Comparison of ENCODE assay signal across 8 mouse cellular contexts in genomic region chr6:115029248-115029647, GRCm38 (mm10). TPM values are rescaled to one million over a fixed set of nuclear protein-coding genes. Genes with fewer than 3 reads are reported as not detected.
DNase-seq lines count a peak whose midpoint lies in the region; ATAC-seq and TF ChIP-seq lines count a peak whose summit lies in the region.

No protein-coding gene starts in this region.

- no peak for ATAC-seq in intestine, postnatal 0 days
- ATAC-seq in intestine, embryonic 15.5 days, result no peak
- ATAC-seq in erythroid progenitor cell, adult 5-6 weeks (replicated peaks; ENCODE audit: low FRiP score, poor library complexity, severe bottlenecking), result no peak
- no peak for ATAC-seq in heart, embryonic 11.5 days (replicated peaks; ENCODE audit: insufficient number of reproducible peaks, low FRiP score, low TSS enrichment)

- no peak for TF ChIP-seq POLR2A in brain, embryonic 14.5 days (IDR thresholded peaks at IDR 0.05; ENCODE audit: borderline replicate concordance, extremely low read depth, insufficient read depth, insufficient read length, poor library complexity, severe bottlenecking)

- DNase-seq in right cerebral cortex, adult 2 months (ENCODE audit: low spot score in 2 of 2), result peak; percentile 67 to 69
- DNase-seq in right cerebral cortex, postnatal 36 days (ENCODE audit: low spot score in 2 of 2), result no peak
- peak; percentile 77 for DNase-seq in brain, embryonic 14.5 days (ENCODE audit: low read depth)
- peak; percentile 68 for DNase-seq in retina, embryonic 14.5 days (ENCODE audit: low spot score)

- no peak overlapping the region for H3K27ac ChIP-seq in intestine, postnatal 0 days (ENCODE audit: low read depth, low read length)
- no peak overlapping the region for H3K27ac ChIP-seq in intestine, embryonic 15.5 days
- no peak overlapping the region for H3K27ac ChIP-seq in heart, embryonic 11.5 days (ENCODE audit: low read depth, low read length)

- no peaks in the 10 kb centered on the region for H3K4me1 ChIP-seq in intestine, postnatal 0 days (replicated peaks; ENCODE audit: control insufficient read depth, insufficient read depth, low read length)
- no peaks in the 10 kb centered on the region for H3K4me1 ChIP-seq in intestine, embryonic 15.5 days (replicated peaks)
- no peaks in the 10 kb centered on the region for H3K4me1 ChIP-seq in heart, embryonic 11.5 days (ENCODE audit: control insufficient read depth, insufficient read depth, low read length)

- peak; percentile 71 for TF ChIP-seq CTCF in intestine, postnatal 0 days (IDR thresholded peaks at IDR 0.05; ENCODE audit: low read depth)
- TF ChIP-seq CTCF in brain, embryonic 14.5 days (IDR thresholded peaks at IDR 0.05; ENCODE audit: borderline replicate concordance, extremely low read depth, insufficient read depth, insufficient read length), result no peak; the same call in 1 of the 2 replicates

- H3K9ac ChIP-seq in intestine, postnatal 0 days (ENCODE audit: low read depth, low read length), result no peak overlapping the region
- H3K9ac ChIP-seq in intestine, embryonic 15.5 days, result no peak overlapping the region
- no peak overlapping the region for H3K9ac ChIP-seq in heart, embryonic 11.5 days (ENCODE audit: low read depth, low read length)

- H3K36me3 ChIP-seq in intestine, postnatal 0 days (ENCODE audit: control insufficient read depth, insufficient read depth), result peaks cover 45% of the 10 kb centered on the region
- H3K36me3 ChIP-seq in intestine, embryonic 15.5 days, result peaks cover 32% of the 10 kb centered on the region
- peaks cover 24% of the 10 kb centered on the region for H3K36me3 ChIP-seq in heart, embryonic 11.5 days (ENCODE audit: control insufficient read depth, insufficient read depth, low read length)

- no peak overlapping the region for H3K4me2 ChIP-seq in intestine, postnatal 0 days (replicated peaks; ENCODE audit: low read depth)
- no peak overlapping the region for H3K4me2 ChIP-seq in intestine, embryonic 15.5 days (replicated peaks)
- no peak overlapping the region for H3K4me2 ChIP-seq in heart, embryonic 11.5 days

- no peaks in the 10 kb centered on the region for H3K9me3 ChIP-seq in intestine, postnatal 0 days (ENCODE audit: control insufficient read depth)
- H3K9me3 ChIP-seq in intestine, embryonic 15.5 days, result no peaks in the 10 kb centered on the region
- H3K9me3 ChIP-seq in heart, embryonic 11.5 days (replicated peaks; ENCODE audit: control insufficient read depth, low read length), result no peaks in the 10 kb centered on the region

- no peaks in the 10 kb centered on the region for H3K27me3 ChIP-seq in intestine, postnatal 0 days (replicated peaks; ENCODE audit: control insufficient read depth, insufficient read depth, low read length)
- no peaks in the 10 kb centered on the region for H3K27me3 ChIP-seq in intestine, embryonic 15.5 days (replicated peaks)
- no peaks in the 10 kb centered on the region for H3K27me3 ChIP-seq in heart, embryonic 11.5 days (ENCODE audit: control insufficient read depth, insufficient read depth, low read length)

- 67% methylated on average over 2 of the region's 2 CpGs for WGBS in intestine, postnatal 0 days
- 79% methylated on average over 2 of the region's 2 CpGs for WGBS in intestine, embryonic 15.5 days
- 73% methylated on average over 2 of the region's 2 CpGs for WGBS in heart, embryonic 11.5 days (ENCODE audit: insufficient replicate concordance)

- H3K4me3 ChIP-seq in intestine, postnatal 0 days (ENCODE audit: low read depth, low read length), result no peak overlapping the region
- no peak overlapping the region for H3K4me3 ChIP-seq in intestine, embryonic 15.5 days (replicated peaks)
- H3K4me3 ChIP-seq in heart, embryonic 11.5 days (ENCODE audit: low read depth, low read length), result no peak overlapping the region

RNA-seq across cellular contexts. Expression of gene Tamm41, which starts 8.4 kb away (rescaled TPM):
- polyA plus RNA-seq in intestine, postnatal 0 days (2015; fragmentation: Nextera tagmentation; extraction: Ambion mirVana), result 42.6 and 43.8 TPM in 2 replicates
- 60.1 and 61.6 TPM in 2 replicates for polyA plus RNA-seq in intestine, embryonic 15.5 days (2015; fragmentation: Nextera tagmentation; extraction: Ambion mirVana)
- 38.6 and 46.8 TPM in 2 replicates for polyA plus RNA-seq in brain, embryonic 14.5 days (2012; rRNA removed)
- total RNA-seq in erythroid progenitor cell, adult 5-6 weeks (2015; ENCODE audit: low replicate concordance), result 4.0 and 25.2 TPM in 2 replicates
- total RNA-seq in erythroid progenitor cell, adult 5-6 weeks (2017; ENCODE audit: low replicate concordance), result 3.2 and 9.8 TPM in 2 replicates
- 40.9 and 45.0 TPM in 2 replicates for polyA plus RNA-seq in heart, embryonic 11.5 days (2014; fragmentation: Nextera tagmentation; extraction: Ambion mirVana)

RNA-seq across cellular contexts. Expression of gene Vgll4, which starts 59.5 kb away (rescaled TPM):
- polyA plus RNA-seq in intestine, postnatal 0 days (2015; fragmentation: Nextera tagmentation; extraction: Ambion mirVana), result 31.1 and 33.0 TPM in 2 replicates
- polyA plus RNA-seq in intestine, embryonic 15.5 days (2015; fragmentation: Nextera tagmentation; extraction: Ambion mirVana), result 74.8 and 76.0 TPM in 2 replicates
- 39.7 and 40.9 TPM in 2 replicates for polyA plus RNA-seq in brain, embryonic 14.5 days (2012; rRNA removed)
- total RNA-seq in erythroid progenitor cell, adult 5-6 weeks (2015; ENCODE audit: low replicate concordance), result 2.5 and 6.7 TPM in 2 replicates
- 3.3 and 4.7 TPM in 2 replicates for total RNA-seq in erythroid progenitor cell, adult 5-6 weeks (2017; ENCODE audit: low replicate concordance)
- 49.1 and 51.6 TPM in 2 replicates for polyA plus RNA-seq in heart, embryonic 11.5 days (2014; fragmentation: Nextera tagmentation; extraction: Ambion mirVana)

Comparison
In these comparisons a context has a peak if more than half of its experiments do, and no peak if none do; other contexts are left out.
1. DNase-seq: peak in right cerebral cortex, adult 2 months (2 of 2), brain, embryonic 14.5 days (single experiment) and retina, embryonic 14.5 days (single experiment); none in right cerebral cortex, postnatal 36 days (0 of 2).